Mouse (Mus musculus) heart, embryonic 13.5 days (tissue): ENCODE measurements at regions not wholly inside any gene's neighbourhood (a gene's known extent, or its start where the extent isn't known, plus 50 kb on each side); places are given as distances from the start of the nearest gene placed in this dataset.
"Not testable (repeated sequence)": the region's sequence is repeated elsewhere in the genome, so short reads cannot be mapped to it uniquely, and the experiment has no call there.

ENCODE experiments used
- ATAC-seq: fragments of 200-750 bp; cut with Nextera tagmentation; 2 replicates; pipeline ENCODE4 v1.8.0; 2017; ENCODE audit warnings: moderate TSS enrichment; ENCODE audit not compliant: insufficient number of reproducible peaks, low FRiP score, low TSS enrichment; ENCODE audit errors: extremely low read depth
- H3K27ac ChIP-seq: fragments of 300-500 bp; sonication (generic); replicated peaks from 2 replicates; pipeline ENCODE4 v1.5.1; 2015; ENCODE audit warnings: moderate library complexity, mild to moderate bottlenecking, inconsistent platforms
- H3K27me3 ChIP-seq: fragments of 300-500 bp; sonication (generic); replicated peaks from 2 replicates; pipeline ENCODE4 v1.6.1; 2015; ENCODE audit warnings: mild to moderate bottlenecking, inconsistent platforms
- H3K36me3 ChIP-seq: fragments of 300-500 bp; sonication (generic); 2 replicates; pipeline ENCODE4 v1.6.1; 2015; ENCODE audit warnings: mild to moderate bottlenecking, inconsistent platforms
- H3K4me1 ChIP-seq: fragments of 300-500 bp; sonication (generic); 2 replicates; pipeline ENCODE4 v1.6.1; 2015; ENCODE audit warnings: inconsistent platforms
- H3K4me2 ChIP-seq: fragments of 300-500 bp; sonication (generic); 2 replicates; pipeline ENCODE4 v1.6.1; 2015; ENCODE audit warnings: inconsistent platforms, mild to moderate bottlenecking, moderate library complexity
- H3K4me3 ChIP-seq: fragments of 300-500 bp; sonication (generic); 2 replicates; pipeline ENCODE4 v1.5.1; 2015; ENCODE audit warnings: moderate library complexity, mild to moderate bottlenecking, inconsistent platforms
- H3K9ac ChIP-seq: fragments of 300-500 bp; sonication (generic); 2 replicates; pipeline ENCODE4 v1.6.1; 2015; ENCODE audit warnings: inconsistent platforms, mild to moderate bottlenecking, moderate library complexity
- H3K9me3 ChIP-seq: fragments of 300-500 bp; sonication (generic); 2 replicates; pipeline ENCODE4 v1.6.1; 2016; ENCODE audit warnings: inconsistent platforms
- WGBS: fragments of 180-500 bp; shearing (Covaris S2); methylation state at CpG from one replicate; pipeline ENCODE4 v1.1.7; 2015; ENCODE audit warnings: mixed read lengths; 5-methylcytosine and 5-hydroxymethylcytosine counted together

DNA sequence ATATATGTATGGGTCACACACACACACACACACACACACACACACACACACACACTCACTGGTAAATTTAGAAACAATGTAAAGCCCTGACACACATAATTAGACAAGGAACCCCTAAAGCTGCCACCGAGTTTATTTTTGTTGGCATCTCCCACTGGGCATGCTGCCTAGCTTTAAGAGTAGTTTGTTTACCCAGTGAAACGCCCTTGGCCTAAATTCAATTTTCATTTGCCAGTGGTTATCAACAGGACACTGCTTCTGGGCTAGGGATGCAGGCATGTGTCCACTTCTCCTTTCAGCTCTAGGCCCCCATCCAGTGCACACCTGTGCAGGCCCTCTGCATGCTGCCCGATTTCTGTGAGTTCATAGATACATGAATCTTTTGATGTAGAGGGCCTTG is 73.7 kb upstream of the 1110032F04Rik start:
- ATAC-seq = no peak
- Histone ChIP-seq H3K27ac (peak overlapping the region; percentile 39; the same call in 1 of the 2 replicates), H3K36me3 (no peaks in the 10 kb centered on the region), H3K4me3 (no peak overlapping the region), H3K27me3 (no peaks in the 10 kb centered on the region), H3K9ac (no peak overlapping the region), H3K9me3 (peaks cover 4% of the 10 kb centered on the region), H3K4me2 (no peak overlapping the region), H3K4me1 (peaks cover 15% of the 10 kb centered on the region)
- WGBS = 47% methylated on average over 3 of the region's 3 CpGs

DNA sequence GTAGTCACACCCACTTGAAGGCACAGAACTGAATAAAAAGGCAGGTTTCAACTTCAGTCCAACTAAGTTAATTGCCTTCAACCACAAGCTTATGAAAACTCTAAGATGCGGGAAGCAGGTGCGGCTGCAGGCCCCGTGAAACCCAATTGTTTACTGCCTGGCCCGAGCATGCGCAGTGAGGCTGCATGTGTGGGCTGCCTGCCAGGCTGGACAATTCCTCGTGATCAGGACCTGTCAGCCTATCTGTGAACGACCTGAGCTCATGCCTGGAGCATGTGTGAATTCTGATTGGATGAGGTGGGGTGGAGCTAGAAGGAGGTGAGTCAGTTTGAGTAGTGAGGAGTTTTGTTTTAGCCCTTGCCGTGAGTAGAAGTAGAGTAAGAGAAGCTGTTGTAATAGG is 71.0 kb upstream of the 1110032F04Rik start:
- H3K4me1 ChIP-seq = peaks cover 15% of the 10 kb centered on the region
- not testable (repeated sequence) for H3K4me3 ChIP-seq, H3K4me2 ChIP-seq, H3K27me3 ChIP-seq, ATAC-seq, H3K36me3 ChIP-seq, H3K27ac ChIP-seq, H3K9ac ChIP-seq
- 71% methylated on average over 8 of the region's 8 CpGs for WGBS
- peaks cover 15% of the 10 kb centered on the region for H3K9me3 ChIP-seq

DNA sequence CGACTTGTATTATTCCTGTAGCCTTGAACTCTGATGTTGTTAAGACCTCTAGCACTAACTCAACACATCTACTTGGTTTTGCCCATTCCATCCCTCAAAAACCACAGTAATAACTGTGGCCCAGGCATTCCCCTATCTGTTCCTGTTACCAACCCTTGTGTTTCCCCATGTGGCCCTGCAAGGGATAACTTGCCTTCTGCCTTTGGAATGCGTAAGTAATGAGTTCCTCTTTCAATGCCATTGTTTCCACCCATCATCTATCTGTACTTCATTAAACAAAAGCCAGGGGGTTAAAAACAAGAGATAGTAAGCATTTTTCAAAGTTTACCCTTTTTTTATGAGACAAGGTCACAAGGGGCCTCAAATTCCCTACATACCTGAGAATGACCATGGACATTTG is 60.5 kb upstream of the 1110032F04Rik start:
- H3K9me3 ChIP-seq = no peaks in the 10 kb centered on the region
- no peaks in the 10 kb centered on the region for H3K4me1 ChIP-seq
- no peak overlapping the region for H3K9ac ChIP-seq
- 74% methylated on average over 2 of the region's 2 CpGs for WGBS
- no peak overlapping the region for H3K4me3 ChIP-seq
- H3K27ac ChIP-seq = no peak overlapping the region
- H3K4me2 ChIP-seq = no peak overlapping the region
- H3K27me3 ChIP-seq = no peaks in the 10 kb centered on the region
- ATAC-seq = no peak
- no peaks in the 10 kb centered on the region for H3K36me3 ChIP-seq

- Histone ChIP-seq H3K4me3 (no peak overlapping the region), H3K36me3 (no peaks in the 10 kb centered on the region), H3K4me2 (no peak overlapping the region), H3K9ac (no peak overlapping the region), H3K27ac (no peak overlapping the region), H3K4me1 (peaks cover 4% of the 10 kb centered on the region), H3K9me3 (no peaks in the 10 kb centered on the region), H3K27me3 (no peaks in the 10 kb centered on the region)
- no peak for ATAC-seq
- 72% methylated on average over 3 of the region's 3 CpGs for WGBS
Measured at GRCm38 (mm10) chr3:68813461-68813860, 55.9 kb upstream of the 1110032F04Rik start.

DNA sequence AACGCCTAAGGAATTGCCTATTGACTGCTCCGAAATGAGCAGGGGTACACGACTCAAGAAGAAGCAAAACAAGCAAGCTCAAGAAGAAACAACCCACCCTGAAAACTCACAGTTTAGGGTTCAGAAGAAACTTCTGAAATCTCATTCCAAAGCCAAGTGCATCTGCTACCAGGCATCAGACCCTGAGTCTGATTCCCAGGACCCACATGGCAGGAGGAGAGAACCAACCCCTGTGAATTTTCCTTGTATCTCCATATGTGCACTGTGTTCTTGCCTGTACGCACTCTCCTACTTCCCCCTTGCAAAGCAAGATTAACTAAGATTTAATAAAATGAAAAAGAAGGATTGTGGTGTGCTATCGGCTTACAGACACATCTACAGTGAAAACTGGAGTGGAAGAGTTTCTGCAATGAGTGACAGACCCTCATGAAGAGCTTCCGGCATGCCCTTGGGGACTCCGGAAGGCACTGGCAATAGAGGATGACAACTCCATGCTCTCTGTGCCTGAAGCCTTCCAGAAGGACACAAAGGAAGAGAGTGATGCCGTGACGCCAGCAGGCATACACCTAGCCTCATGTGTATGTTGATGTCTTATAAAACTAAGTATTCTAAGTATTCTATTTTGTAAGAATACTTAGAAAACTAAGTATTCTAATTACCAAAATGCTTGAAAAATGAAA is 55.2 kb upstream of the 1110032F04Rik start:
- Histone ChIP-seq H3K9me3 (no peaks in the 10 kb centered on the region), H3K27ac (no peak overlapping the region), H3K4me2 (no peak overlapping the region), H3K9ac (no peak overlapping the region), H3K27me3 (no peaks in the 10 kb centered on the region), H3K4me3 (no peak overlapping the region), H3K4me1 (peaks cover 4% of the 10 kb centered on the region), H3K36me3 (no peaks in the 10 kb centered on the region)
- no peak for ATAC-seq
- WGBS = 79% methylated on average over 9 of the region's 9 CpGs

- no peak overlapping the region for H3K9ac ChIP-seq
- no peak overlapping the region for H3K27ac ChIP-seq
- no peaks in the 10 kb centered on the region for H3K27me3 ChIP-seq
- no peak for ATAC-seq
- no peak overlapping the region for H3K4me2 ChIP-seq
- H3K4me3 ChIP-seq = no peak overlapping the region
- WGBS = 80% methylated on average over 6 of the region's 6 CpGs
- no peaks in the 10 kb centered on the region for H3K36me3 ChIP-seq
- H3K9me3 ChIP-seq = no peaks in the 10 kb centered on the region
- H3K4me1 ChIP-seq = peaks cover 4% of the 10 kb centered on the region
Measured at GRCm38 (mm10) chr3:68815621-68816020, 53.8 kb upstream of the 1110032F04Rik start.

DNA sequence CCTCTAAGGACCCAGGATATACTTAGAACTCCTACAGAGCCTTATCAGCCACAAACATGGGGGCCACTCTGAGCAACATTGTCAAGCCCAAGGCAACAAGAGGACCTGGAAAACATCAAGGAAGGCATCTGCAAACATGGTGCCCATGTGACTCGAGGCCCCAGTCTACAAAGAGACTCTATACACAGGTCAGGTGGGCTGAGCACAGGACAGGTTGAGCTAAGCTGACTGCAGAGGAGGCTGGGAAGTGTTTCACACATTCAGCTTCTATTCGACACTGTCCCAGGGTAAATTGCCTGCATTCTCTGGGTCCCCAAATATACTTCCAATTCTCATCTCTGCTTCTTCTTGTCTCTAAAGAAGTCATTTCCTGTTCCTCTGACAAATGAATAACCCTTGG is 52.1 kb upstream of the 1110032F04Rik start:
- 31% methylated on average over 2 of the region's 2 CpGs for WGBS
- Histone ChIP-seq H3K36me3 (no peaks in the 10 kb centered on the region), H3K9me3 (no peaks in the 10 kb centered on the region), H3K4me2 (no peak overlapping the region), H3K9ac (no peak overlapping the region), H3K4me1 (peaks cover 6% of the 10 kb centered on the region), H3K27me3 (no peaks in the 10 kb centered on the region), H3K4me3 (no peak overlapping the region), H3K27ac (no peak overlapping the region)
- no peak; the same call in 1 of the 2 replicates for ATAC-seq
